ENCODE assay signal across 9 mouse cellular contexts in the genomic region with DNA sequence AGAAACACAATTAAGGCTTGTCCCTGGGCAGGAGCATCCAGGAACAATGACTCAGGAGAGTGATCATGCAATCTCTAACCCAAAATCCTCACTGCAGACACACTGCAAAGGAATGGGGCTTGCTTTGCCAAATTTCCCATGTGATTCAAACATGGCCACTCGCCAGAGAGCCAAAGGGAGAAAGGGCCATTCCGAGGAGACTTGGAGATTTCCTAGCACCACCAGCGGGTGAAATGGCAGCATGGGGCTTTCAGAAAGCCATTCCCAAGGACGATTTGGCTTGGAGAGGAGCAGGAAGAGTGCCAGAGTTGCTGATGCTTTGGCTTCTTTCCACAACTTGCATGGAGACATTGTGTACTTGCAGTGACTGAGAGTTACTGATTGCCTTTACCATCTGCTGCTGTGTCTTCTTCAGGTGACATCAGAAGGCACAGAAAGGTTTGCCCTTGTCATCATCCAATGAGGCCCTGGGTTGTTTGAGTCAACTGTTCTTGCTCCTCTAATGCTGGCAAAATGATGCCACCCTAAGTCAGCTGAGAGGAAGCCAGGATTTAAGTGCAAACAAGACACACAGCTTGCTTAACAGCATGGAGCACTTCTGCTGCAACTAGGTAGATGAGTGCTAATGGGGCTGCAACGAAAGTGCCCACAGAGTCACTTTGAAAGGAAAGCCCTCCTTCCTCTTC. TPM values are rescaled to one million over a fixed set of nuclear protein-coding genes. Genes with fewer than 3 reads are reported as not detected.
DNase-seq lines count a peak whose midpoint lies in the region; ATAC-seq lines count a peak whose summit lies in the region.
"Had no signal": no experiment of that assay in that cellular context is flagged by ENCODE, and none has a peak within 500 bp of the region (broad histone marks: within the 10 kb centered on the region; RNA-seq: fewer than 3 reads in every experiment).

No protein-coding gene starts in this region.

- no peaks in the 10 kb centered on the region for H3K9me3 ChIP-seq in forebrain, embryonic 13.5 days (replicated peaks)
- H3K9me3 ChIP-seq in forebrain, embryonic 10.5 days = no peaks in the 10 kb centered on the region
- H3K9me3 ChIP-seq: limb, embryonic 13.5 days had no signal

- intact Hi-C loops in heart, postnatal 14 days (cut with DNase I) = loop anchor here (5.0 kb wide), 1 partner anchor 41 kb away; no protein-coding TSS in a partner anchor
- intact Hi-C loops in left cerebral cortex, postnatal 4 days (cut with DNase I) = no loop called here

- no peak overlapping the region for H3K9ac ChIP-seq in forebrain, embryonic 13.5 days
- H3K9ac ChIP-seq: limb, embryonic 13.5 days had no signal

- no peak for DNase-seq in forebrain, embryonic 10.5 days (ENCODE audit: extremely low spot score, low spot score)
- DNase-seq in MN1 (ENCODE audit: low spot score) = peak; percentile 75
- DNase-seq in cerebellum, postnatal 10 days = peak; percentile 94 to 95
- DNase-seq in heart, postnatal 14 days = peak; percentile 77 to 86
- peak; percentile 87 for DNase-seq in left cerebral cortex, postnatal 4 days
- peak; percentile 83 for DNase-seq in skeletal muscle tissue, adult 2 months (ENCODE audit: low read depth, low spot score)
- DNase-seq in natural killer cell, adult 2 months (ENCODE audit: low spot score in 2 of 2) = no peak

- no peak overlapping the region for H3K4me3 ChIP-seq in forebrain, embryonic 13.5 days
- H3K4me3 ChIP-seq in forebrain, embryonic 10.5 days = no peak overlapping the region
- H3K4me3 ChIP-seq: limb, embryonic 13.5 days had no signal

- H3K4me2 ChIP-seq in forebrain, embryonic 13.5 days = no peak overlapping the region
- H3K4me2 ChIP-seq: limb, embryonic 13.5 days had no signal

- no peaks in the 10 kb centered on the region for H3K27me3 ChIP-seq in forebrain, embryonic 13.5 days
- H3K27me3 ChIP-seq in forebrain, embryonic 10.5 days (ENCODE audit: poor library complexity, severe bottlenecking) = no peaks in the 10 kb centered on the region
- H3K27me3 ChIP-seq: limb, embryonic 13.5 days had no signal

- peaks cover 13% of the 10 kb centered on the region for H3K4me1 ChIP-seq in forebrain, embryonic 13.5 days
- peaks cover 11% of the 10 kb centered on the region for H3K4me1 ChIP-seq in forebrain, embryonic 10.5 days

- no peak overlapping the region for H3K27ac ChIP-seq in forebrain, embryonic 13.5 days
- no peak overlapping the region for H3K27ac ChIP-seq in forebrain, embryonic 10.5 days
- H3K27ac ChIP-seq: limb, embryonic 13.5 days had no signal

- 57% methylated on average over 5 of the region's 5 CpGs for WGBS in forebrain, embryonic 13.5 days
- WGBS in forebrain, embryonic 10.5 days = 83% methylated on average over 5 of the region's 5 CpGs

- H3K36me3 ChIP-seq in forebrain, embryonic 13.5 days (ENCODE audit: poor library complexity, severe bottlenecking) = no peaks in the 10 kb centered on the region
- H3K36me3 ChIP-seq in forebrain, embryonic 10.5 days (replicated peaks) = no peaks in the 10 kb centered on the region
- H3K36me3 ChIP-seq: limb, embryonic 13.5 days had no signal

- ATAC-seq in forebrain, embryonic 13.5 days = peak; percentile 52

RNA-seq across cellular contexts. Expression of a gene that starts 16.5 kb away (rescaled TPM):
- polyA plus RNA-seq in forebrain, embryonic 13.5 days (2015; fragmentation: Nextera tagmentation; extraction: Ambion mirVana) = 5.3 and 5.4 TPM in 2 replicates
- polyA plus RNA-seq in forebrain, embryonic 10.5 days (2016; fragmentation: Nextera tagmentation; extraction: Ambion mirVana) = 2.7 and 3.6 TPM in 2 replicates
- 10 to 100 TPM in 1 of 2 experiments, 1 to 10 TPM in 1; 9.6 to 13.3 TPM for total RNA-seq in heart, postnatal 14 days (2021)
- 10 to 100 TPM; 27.7 to 33.7 TPM for total RNA-seq in left cerebral cortex, postnatal 4 days (2021)

Comparison
In these comparisons a context has a peak if more than half of its experiments do, and no peak if none do; other contexts are left out.
1. DNase-seq: peak in MN1 (single experiment), cerebellum, postnatal 10 days (2 of 2), heart, postnatal 14 days (2 of 2), left cerebral cortex, postnatal 4 days (single experiment) and skeletal muscle tissue, adult 2 months (single experiment); none in forebrain, embryonic 10.5 days (single experiment) and natural killer cell, adult 2 months (0 of 2).